Mouse (Mus musculus) thymus, adult 2 months (tissue): ENCODE results near the gene Gmpr2. TPM values are rescaled to one million over a fixed set of nuclear protein-coding genes. Genes with fewer than 3 reads are reported as not detected.

Source experiments
- DNase-seq: peaks from one replicate; pipeline ENCODE4 v3.0.0; 2021
- H3K27ac ChIP-seq: fragments of 200-500 bp; 2 replicates; pipeline ENCODE4 v1.5.1; 2012; ENCODE audit warnings: low read length, control low read depth; ENCODE audit not compliant: control insufficient read depth, insufficient read depth
- H3K27me3 ChIP-seq: fragments of 200-500 bp; 2 replicates; pipeline ENCODE4 v1.6.1; 2012; ENCODE audit warnings: mild to moderate bottlenecking, low read length, moderate library complexity, mixed read lengths; ENCODE audit not compliant: control insufficient read depth, insufficient read depth
- H3K36me3 ChIP-seq: fragments of 200-500 bp; 2 replicates; pipeline ENCODE4 v1.6.1; 2012; ENCODE audit warnings: mild to moderate bottlenecking, low read length, moderate library complexity; ENCODE audit not compliant: control insufficient read depth, insufficient read depth
- H3K4me1 ChIP-seq: fragments of 200-500 bp; replicated peaks from 2 replicates; pipeline ENCODE4 v1.6.1; 2012; ENCODE audit warnings: low read length; ENCODE audit not compliant: control insufficient read depth, insufficient read depth
- H3K4me3 ChIP-seq: fragments of 200-500 bp; 2 replicates; pipeline ENCODE4 v1.5.1; 2012; ENCODE audit warnings: mild to moderate bottlenecking, low read length, control low read depth, moderate library complexity; ENCODE audit not compliant: control insufficient read depth, insufficient read depth
- CTCF ChIP-seq: fragments of 200-500 bp; IDR thresholded peaks from 2 replicates; pipeline ENCODE4 v1.5.1; 2012; ENCODE audit warnings: mild to moderate bottlenecking, control low read depth, low read length, moderate library complexity, borderline replicate concordance; ENCODE audit not compliant: control insufficient read depth, poor library complexity, insufficient read depth; ENCODE audit errors: extremely low read depth
- POLR2A ChIP-seq: fragments of 200-500 bp; IDR thresholded peaks from 2 replicates; pipeline ENCODE4 v1.6.1; 2012; ENCODE audit warnings: mild to moderate bottlenecking, low read length, control low read depth, moderate library complexity; ENCODE audit not compliant: control insufficient read depth, poor library complexity, insufficient read depth; ENCODE audit errors: extremely low read depth
- WGBS: fragments of 180-500 bp; shearing (Covaris S2); methylation state at CpG from one replicate; pipeline ENCODE4 v1.1.7; 2018; 5-methylcytosine and 5-hydroxymethylcytosine counted together
- polyA plus RNA-seq: library from polyadenylated mRNA; depleted of rRNA; stranded (reverse); fragments of >200 nt; gene quantifications from 2 replicates; pipeline ENCODE4 v1.2.3, GENCODE M21; 2012

Gene Gmpr2
- polyA plus RNA-seq, 1 experiment, result 40.9 TPM

- peak; percentile 37 for DNase-seq
- H3K4me1 ChIP-seq, result peaks cover 11% of the 10 kb centered on the region
- TF ChIP-seq POLR2A (no peak), CTCF (no peak)
- no peak overlapping the region for H3K4me3 ChIP-seq
- H3K27ac ChIP-seq, result no peak overlapping the region
- WGBS, result 65% methylated on average over 7 of the region's 7 CpGs
- no peaks in the 10 kb centered on the region for H3K27me3 ChIP-seq
- no peaks in the 10 kb centered on the region for H3K36me3 ChIP-seq
These were observed 20.2 kb upstream of the Gmpr2 start for GRCm38 (mm10) chr14:55651528-55651927.

- peaks cover 9% of the 10 kb centered on the region; the same call in 1 of the 2 replicates for H3K36me3 ChIP-seq
- no peak for DNase-seq
- 97% methylated on average over 3 of the region's 3 CpGs for WGBS
- TF ChIP-seq CTCF (no peak), POLR2A (no peak)
- no peak overlapping the region for H3K4me3 ChIP-seq
- H3K4me1 ChIP-seq, result peaks cover 9% of the 10 kb centered on the region
- H3K27me3 ChIP-seq, result no peaks in the 10 kb centered on the region
- no peak overlapping the region for H3K27ac ChIP-seq
These were observed 14.8 kb upstream of the Gmpr2 start for GRCm38 (mm10) chr14:55656935-55657334.

DNA sequence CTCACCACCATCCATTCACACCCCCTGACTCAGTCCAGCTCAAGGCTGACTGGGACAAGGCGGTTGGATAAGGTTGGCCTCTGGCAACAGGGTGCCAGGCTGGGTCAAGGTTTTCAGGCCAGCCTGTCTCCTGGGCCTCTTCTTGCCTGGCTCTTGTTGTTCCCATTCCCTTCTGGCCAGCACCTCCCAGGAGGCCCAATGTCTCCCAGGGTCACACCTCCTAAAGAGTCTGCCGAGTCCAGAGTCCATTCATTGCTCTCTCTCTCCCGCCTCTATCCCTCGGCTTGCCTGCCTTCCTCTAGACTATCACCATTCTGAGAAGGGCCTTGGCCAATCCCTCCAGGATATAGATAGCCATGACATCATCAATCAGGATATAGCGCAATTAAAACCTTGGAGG is 13.7 kb upstream of the Gmpr2 start:
- Histone ChIP-seq H3K4me3 (no peak overlapping the region), H3K27ac (no peak overlapping the region), H3K4me1 (peaks cover 6% of the 10 kb centered on the region; the same call in 1 of the 2 replicates), H3K27me3 (no peaks in the 10 kb centered on the region), H3K36me3 (peaks cover 15% of the 10 kb centered on the region)
- TF ChIP-seq CTCF (no peak), POLR2A (no peak)
- WGBS, result 93% methylated on average over 5 of the region's 5 CpGs
- DNase-seq, result no peak

DNA sequence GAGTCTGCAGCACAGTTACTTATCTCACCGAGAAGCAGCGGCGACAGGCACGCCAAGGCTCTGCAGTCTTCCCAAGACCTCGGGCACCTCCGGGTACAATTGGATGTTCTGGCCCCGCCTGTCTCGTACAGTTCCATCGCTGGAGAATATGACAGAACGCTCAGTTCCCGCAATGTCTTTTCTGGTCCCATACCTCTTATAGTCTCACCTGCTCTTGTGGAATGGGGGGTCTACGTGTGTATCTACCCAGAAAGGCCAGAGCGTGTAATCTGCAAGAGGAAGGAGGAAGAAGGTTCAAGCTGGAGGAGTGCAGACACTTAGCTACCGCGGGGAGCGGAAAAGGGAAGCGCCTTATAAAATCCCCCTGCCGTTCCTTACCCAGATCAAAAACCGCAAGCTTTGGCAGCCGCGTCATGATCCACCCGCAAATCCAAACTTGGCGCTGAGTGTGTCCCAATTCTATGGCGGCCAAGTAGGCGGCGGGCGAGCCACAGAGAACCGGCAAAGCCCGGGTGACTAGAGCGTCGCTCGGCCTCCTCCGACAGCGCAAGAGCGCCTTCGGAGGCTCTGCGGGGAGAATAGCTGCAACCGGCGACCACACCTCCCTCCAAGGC is 11.7 kb upstream of the Gmpr2 start, which contains the start of gene Mdp1:
Gene Mdp1, minus strand, starts transcription at position 549 of the 614 bp plus-strand sequence.
- H3K27ac ChIP-seq, result peak within 1 kb of the TSS; percentile 53
- H3K36me3 ChIP-seq, result peaks cover 19% of the 10 kb centered on the region
- H3K4me1 ChIP-seq, result peaks cover 6% of the 10 kb centered on the region; the same call in 1 of the 2 replicates
- peak within 1 kb of the TSS; percentile 97 for H3K4me3 ChIP-seq
- under 1% methylated on average over 39 of the region's 39 CpGs for WGBS
- peak; percentile 73 for DNase-seq
- no peaks in the 10 kb centered on the region for H3K27me3 ChIP-seq
- TF ChIP-seq POLR2A (peak; percentile 40; the same call in 1 of the 2 replicates), CTCF (peak; percentile 68; the same call in 1 of the 2 replicates)

DNA sequence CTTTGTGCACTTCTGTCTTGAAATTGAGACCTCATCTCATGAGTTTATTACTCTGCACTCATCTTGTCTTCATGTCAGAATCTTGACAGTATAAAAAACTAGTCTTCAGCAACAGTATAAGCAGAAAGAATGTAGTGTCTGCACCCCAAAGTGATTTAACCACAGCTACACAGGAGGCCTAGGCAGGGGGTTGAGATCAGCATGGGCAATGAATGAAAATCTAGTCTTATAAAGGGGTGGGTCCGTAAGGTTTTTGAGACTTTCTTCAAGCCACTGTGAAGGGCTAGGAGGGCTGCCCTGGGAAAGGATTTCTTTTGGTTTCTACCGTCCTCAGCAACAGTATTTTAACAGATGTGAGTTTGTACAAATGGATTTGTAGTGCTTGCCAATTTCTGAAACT is 11.1 kb upstream of the Gmpr2 start:
- Histone ChIP-seq H3K36me3 (peaks cover 19% of the 10 kb centered on the region), H3K4me3 (peak overlapping the region; percentile 97; the same call in 1 of the 2 replicates)

GRCm38 (mm10) chr14:55671486-55671832 is 282 bp upstream of the Gmpr2 start:
- Histone ChIP-seq H3K36me3 (peaks cover 6% of the 10 kb centered on the region; the same call in 1 of the 2 replicates), H3K27me3 (no peaks in the 10 kb centered on the region), H3K27ac (no peak overlapping the region), H3K4me3 (peak overlapping the region; percentile 76), H3K4me1 (peaks cover 3% of the 10 kb centered on the region; the same call in 1 of the 2 replicates)
- under 1% methylated on average over 12 of the region's 12 CpGs for WGBS
- TF ChIP-seq CTCF, result no peak
- TF ChIP-seq POLR2A, result no peak
- no peak for DNase-seq

More for the DNA sequence above, 11.1 kb upstream of the Gmpr2 start:
- TF ChIP-seq POLR2A, result no peak
- DNase-seq, result no peak
- Histone ChIP-seq H3K4me1 (peaks cover 6% of the 10 kb centered on the region; the same call in 1 of the 2 replicates), H3K27me3 (no peaks in the 10 kb centered on the region), H3K27ac (no peak overlapping the region)
- WGBS, result 60% methylated on average over 2 of the region's 2 CpGs
